Mouse (Mus musculus) heart, embryonic 13.5 days (tissue): ENCODE results near the gene Olfr64. TPM values are rescaled to one million over a fixed set of nuclear protein-coding genes. Genes with fewer than 3 reads are reported as not detected.

ENCODE experiments used
- ATAC-seq: fragments of 200-750 bp; cut with Nextera tagmentation; 2 replicates; pipeline ENCODE4 v1.8.0; 2017; ENCODE audit warnings: moderate TSS enrichment; ENCODE audit not compliant: insufficient number of reproducible peaks, low FRiP score, low TSS enrichment; ENCODE audit errors: extremely low read depth
- H3K27ac ChIP-seq: fragments of 300-500 bp; sonication (generic); replicated peaks from 2 replicates; pipeline ENCODE4 v1.5.1; 2015; ENCODE audit warnings: moderate library complexity, mild to moderate bottlenecking, inconsistent platforms
- H3K27me3 ChIP-seq: fragments of 300-500 bp; sonication (generic); replicated peaks from 2 replicates; pipeline ENCODE4 v1.6.1; 2015; ENCODE audit warnings: mild to moderate bottlenecking, inconsistent platforms
- H3K36me3 ChIP-seq: fragments of 300-500 bp; sonication (generic); 2 replicates; pipeline ENCODE4 v1.6.1; 2015; ENCODE audit warnings: mild to moderate bottlenecking, inconsistent platforms
- H3K4me1 ChIP-seq: fragments of 300-500 bp; sonication (generic); 2 replicates; pipeline ENCODE4 v1.6.1; 2015; ENCODE audit warnings: inconsistent platforms
- H3K4me2 ChIP-seq: fragments of 300-500 bp; sonication (generic); 2 replicates; pipeline ENCODE4 v1.6.1; 2015; ENCODE audit warnings: inconsistent platforms, mild to moderate bottlenecking, moderate library complexity
- H3K4me3 ChIP-seq: fragments of 300-500 bp; sonication (generic); 2 replicates; pipeline ENCODE4 v1.5.1; 2015; ENCODE audit warnings: moderate library complexity, mild to moderate bottlenecking, inconsistent platforms
- H3K9ac ChIP-seq: fragments of 300-500 bp; sonication (generic); 2 replicates; pipeline ENCODE4 v1.6.1; 2015; ENCODE audit warnings: inconsistent platforms, mild to moderate bottlenecking, moderate library complexity
- H3K9me3 ChIP-seq: fragments of 300-500 bp; sonication (generic); 2 replicates; pipeline ENCODE4 v1.6.1; 2016; ENCODE audit warnings: inconsistent platforms
- WGBS: fragments of 180-500 bp; shearing (Covaris S2); methylation state at CpG from one replicate; pipeline ENCODE4 v1.1.7; 2015; ENCODE audit warnings: mixed read lengths; 5-methylcytosine and 5-hydroxymethylcytosine counted together
- polyA plus RNA-seq: library from polyadenylated mRNA; unstranded; fragments of >200 nt; fragmentation: Nextera tagmentation; extraction: Ambion mirVana; gene quantifications from 2 replicates; pipeline ENCODE4 v1.2.1, GENCODE M21; 2015

Olfr64 gene
- polyA plus RNA-seq, 1 experiment from 2014 or later = not detected

DNA sequence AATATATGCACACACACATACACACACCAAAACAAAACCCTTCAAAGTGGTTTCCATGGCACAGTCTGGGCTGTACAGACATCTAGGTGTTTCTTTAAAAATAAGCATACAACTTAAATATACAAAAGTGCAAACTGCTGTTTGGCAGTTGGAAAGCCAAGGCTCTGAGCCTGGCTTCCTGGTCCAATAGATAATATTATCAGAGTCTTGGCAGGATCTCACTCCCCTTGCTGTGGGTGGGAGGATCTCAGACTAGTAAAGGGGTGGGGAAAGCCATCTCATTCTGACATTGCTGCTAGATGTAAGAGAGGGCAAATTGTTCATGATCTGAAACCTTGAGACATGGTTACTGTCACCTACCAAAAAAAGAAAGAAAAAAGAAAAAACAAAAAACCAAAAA is 23.6 kb downstream of the Olfr64 start:
- Histone ChIP-seq H3K27ac (peak overlapping the region; percentile 68), H3K4me3 (no peak overlapping the region), H3K9me3 (no peaks in the 10 kb centered on the region), H3K36me3 (no peaks in the 10 kb centered on the region), H3K27me3 (no peaks in the 10 kb centered on the region), H3K4me1 (peaks cover 8% of the 10 kb centered on the region; the same call in 1 of the 2 replicates), H3K9ac (no peak overlapping the region), H3K4me2 (peak overlapping the region; percentile 6; the same call in 1 of the 2 replicates)
- peak; percentile 72 for ATAC-seq

- Histone ChIP-seq H3K4me1 (peaks cover 10% of the 10 kb centered on the region; the same call in 1 of the 2 replicates), H3K4me2 (peak overlapping the region; percentile 24; the same call in 1 of the 2 replicates), H3K36me3 (no peaks in the 10 kb centered on the region), H3K4me3 (no peak overlapping the region), H3K9me3 (no peaks in the 10 kb centered on the region), H3K27ac (peak overlapping the region; percentile 63), H3K27me3 (no peaks in the 10 kb centered on the region), H3K9ac (no peak overlapping the region)
- peak; percentile 43; the same call in 1 of the 2 replicates for ATAC-seq
Measured at GRCm38 (mm10) chr7:103865716-103866115, 28.6 kb downstream of the Olfr64 start.

DNA sequence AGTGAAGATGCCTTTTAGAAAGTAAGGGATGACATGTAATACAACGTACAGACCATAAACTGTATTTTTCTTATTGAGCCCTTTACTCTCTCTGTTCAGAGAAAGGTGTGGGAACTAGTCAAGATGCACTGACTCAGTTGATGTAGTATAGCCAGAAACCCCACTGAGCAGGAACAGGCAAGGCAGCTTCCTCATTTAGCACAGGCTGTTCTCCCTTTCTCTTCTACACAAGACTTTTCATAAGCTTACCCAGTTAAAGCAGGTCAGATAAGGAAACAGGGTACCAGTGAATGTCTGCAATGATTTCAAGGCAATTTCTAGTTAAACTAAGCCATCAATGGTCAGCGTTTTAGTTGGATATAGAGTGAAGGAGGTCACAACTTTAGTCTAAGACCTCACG is 32.8 kb downstream of the Olfr64 start:
- WGBS = 78% methylated on average over 3 of the region's 3 CpGs
- H3K9me3 ChIP-seq = no peaks in the 10 kb centered on the region
- no peak for ATAC-seq
- peak overlapping the region; percentile 64 for H3K27ac ChIP-seq
- no peak overlapping the region for H3K9ac ChIP-seq
- no peaks in the 10 kb centered on the region for H3K27me3 ChIP-seq
- 0 out of 2 replicates have a peak, but pooled peaks cover 10% of the 10 kb centered on the region for H3K4me1 ChIP-seq
- H3K4me3 ChIP-seq = no peak overlapping the region
- H3K36me3 ChIP-seq = no peaks in the 10 kb centered on the region
- no peak overlapping the region; the same call in 1 of the 2 replicates for H3K4me2 ChIP-seq

DNA sequence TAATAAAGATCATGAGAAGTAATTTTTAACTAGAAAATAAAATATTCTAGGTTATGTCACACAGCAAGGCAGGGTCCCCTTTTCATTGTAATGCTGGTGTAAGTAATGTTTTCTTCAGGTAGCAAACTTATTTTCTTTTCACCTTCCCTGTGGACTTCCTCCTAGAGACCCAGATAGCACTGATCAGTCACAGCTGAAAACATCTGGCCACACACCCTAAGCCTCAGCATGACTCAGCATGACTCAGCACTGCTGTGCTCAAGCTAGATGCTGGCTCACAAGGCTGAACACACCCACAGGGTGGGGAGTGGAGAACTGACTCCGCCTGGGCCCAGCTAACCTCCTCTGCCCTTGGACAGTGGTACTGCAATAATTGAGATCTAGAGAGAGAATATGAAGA is 33.4 kb downstream of the Olfr64 start:
- WGBS = 52% methylated on average over 1 of the region's 1 CpGs
- peak overlapping the region; percentile 64; the same call in 1 of the 2 replicates for H3K27ac ChIP-seq
- 0 out of 2 replicates have a peak, but pooled peaks cover 10% of the 10 kb centered on the region for H3K4me1 ChIP-seq

GRCm38 (mm10) chr7:103859076-103859475 is 35.2 kb downstream of the Olfr64 start:
- Histone ChIP-seq H3K9me3 (no peaks in the 10 kb centered on the region), H3K9ac (no peak overlapping the region), H3K27ac (peak overlapping the region; percentile 61), H3K4me2 (peak overlapping the region; percentile 22; the same call in 1 of the 2 replicates), H3K4me1 (0 out of 2 replicates have a peak, but pooled peaks cover 10% of the 10 kb centered on the region), H3K27me3 (no peaks in the 10 kb centered on the region), H3K36me3 (no peaks in the 10 kb centered on the region), H3K4me3 (no peak overlapping the region)
- 10% methylated on average over 2 of the region's 2 CpGs for WGBS
- ATAC-seq = peak; percentile 87

More for the DNA sequence above, 33.4 kb downstream of the Olfr64 start:
- Histone ChIP-seq H3K9ac (no peak overlapping the region), H3K27me3 (no peaks in the 10 kb centered on the region), H3K9me3 (no peaks in the 10 kb centered on the region), H3K4me2 (no peak overlapping the region), H3K4me3 (no peak overlapping the region), H3K36me3 (no peaks in the 10 kb centered on the region)
- ATAC-seq = peak; percentile 91

DNA sequence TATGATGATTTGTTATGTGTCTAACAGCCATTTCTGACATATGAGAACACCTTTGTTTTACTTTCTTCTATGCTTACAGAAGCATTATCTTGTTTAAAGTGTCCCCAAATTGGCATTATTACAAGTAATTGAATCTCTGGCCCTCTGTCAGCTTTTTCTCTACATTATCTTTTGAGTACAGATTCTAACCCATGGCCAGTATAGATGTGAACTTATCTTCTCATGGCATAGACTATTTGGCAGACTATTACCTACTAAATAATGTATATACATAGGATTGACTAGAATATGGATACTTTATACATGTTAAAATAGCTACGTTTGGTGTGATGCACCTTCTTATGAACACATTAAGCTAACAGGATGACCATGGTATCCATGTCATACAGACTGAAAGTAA is 39.6 kb downstream of the Olfr64 start:
- H3K27ac ChIP-seq = peak overlapping the region; percentile 28; the same call in 1 of the 2 replicates
- 58% methylated on average over 1 of the region's 1 CpGs for WGBS
- no peak for ATAC-seq
- H3K4me2 ChIP-seq = peak overlapping the region; percentile 9; the same call in 1 of the 2 replicates
- no peaks in the 10 kb centered on the region for H3K36me3 ChIP-seq
- H3K4me1 ChIP-seq = 0 out of 2 replicates have a peak, but pooled peaks cover 7% of the 10 kb centered on the region
- no peaks in the 10 kb centered on the region for H3K9me3 ChIP-seq
- H3K4me3 ChIP-seq = no peak overlapping the region
- no peaks in the 10 kb centered on the region for H3K27me3 ChIP-seq
- no peak overlapping the region for H3K9ac ChIP-seq

DNA sequence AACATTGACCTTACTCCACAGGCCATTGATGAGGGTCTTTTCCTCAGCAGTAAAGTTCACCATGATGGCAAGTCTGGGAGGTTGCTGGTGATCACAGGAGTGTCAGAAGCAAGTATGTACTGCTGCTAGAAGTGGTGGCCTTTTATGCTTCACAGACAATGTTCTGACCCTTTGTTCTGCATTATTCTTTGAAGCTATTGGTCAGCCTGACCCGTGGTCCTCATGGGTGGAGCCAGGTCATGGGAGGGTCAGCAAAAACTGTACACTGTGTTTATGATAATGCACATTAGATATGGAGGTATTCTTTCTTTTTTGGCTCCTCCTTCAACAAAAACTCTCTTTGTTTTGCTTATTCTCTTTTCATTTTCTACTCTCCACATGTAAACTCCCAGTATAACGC is 41.2 kb downstream of the Olfr64 start, which contains the start of gene Hbb-y:
Gene Hbb-y, minus strand, starts transcription at position 127 of the 400 bp plus-strand sequence.
- Histone ChIP-seq H3K9ac (no peak within 1 kb of the TSS), H3K36me3 (no peaks in the 10 kb centered on the region), H3K4me3 (peak within 1 kb of the TSS; percentile 32), H3K27ac (peak within 1 kb of the TSS; percentile 62), H3K27me3 (no peaks in the 10 kb centered on the region), H3K9me3 (no peaks in the 10 kb centered on the region), H3K4me2 (peak within 1 kb of the TSS; percentile 37), H3K4me1 (no peaks in the 10 kb centered on the region)
- ATAC-seq = peak; percentile 64
- 56% methylated on average over 2 of the region's 2 CpGs for WGBS

- H3K27me3 ChIP-seq = no peaks in the 10 kb centered on the region
Measured at GRCm38 (mm10) chr7:103844525-103845325, 49.6 kb downstream of the Olfr64 start.

GRCm38 (mm10) chr7:103843034-103843433 is 51.3 kb downstream of the Olfr64 start, which contains the start of gene Hbb-bh1:
Gene Hbb-bh1, minus strand, starts transcription at chr7:103843164.
- no peak within 1 kb of the TSS for H3K9ac ChIP-seq
- WGBS = 58% methylated on average over 2 of the region's 2 CpGs
- H3K27ac ChIP-seq = peak within 1 kb of the TSS; percentile 5; the same call in 1 of the 2 replicates

More at GRCm38 (mm10) chr7:103844525-103845325, 49.6 kb downstream of the Olfr64 start:
- Histone ChIP-seq H3K9ac (no peak overlapping the region), H3K27ac (no peak overlapping the region; the same call in 1 of the 2 replicates), H3K9me3 (no peaks in the 10 kb centered on the region), H3K4me3 (no peak overlapping the region), H3K4me1 (no peaks in the 10 kb centered on the region), H3K36me3 (no peaks in the 10 kb centered on the region), H3K4me2 (peak overlapping the region; percentile 30; the same call in 1 of the 2 replicates)
- WGBS = 23% methylated on average over 2 of the region's 2 CpGs
- no peak for ATAC-seq

GRCm38 (mm10) chr7:103840268-103840667 is 54.0 kb downstream of the Olfr64 start, which contains the start of gene Hbb-bh2:
Gene Hbb-bh2, minus strand, starts transcription at chr7:103840520.
- Histone ChIP-seq H3K9ac (no peak within 1 kb of the TSS), H3K27me3 (no peaks in the 10 kb centered on the region), H3K9me3 (no peaks in the 10 kb centered on the region), H3K27ac (0 out of 2 replicates have a peak within 1 kb of the TSS, but pooled peaks have one; percentile 45), H3K4me2 (peak within 1 kb of the TSS; percentile 38), H3K4me3 (0 out of 2 replicates have a peak within 1 kb of the TSS, but pooled peaks have one; percentile 3), H3K36me3 (no peaks in the 10 kb centered on the region), H3K4me1 (no peaks in the 10 kb centered on the region)
- ATAC-seq = no peak
- WGBS = 59% methylated on average over 3 of the region's 3 CpGs

More at GRCm38 (mm10) chr7:103843034-103843433, 51.3 kb downstream of the Olfr64 start, which contains the start of gene Hbb-bh1:
- Histone ChIP-seq H3K4me3 (peak within 1 kb of the TSS; percentile 12), H3K27me3 (no peaks in the 10 kb centered on the region), H3K9me3 (no peaks in the 10 kb centered on the region), H3K4me2 (peak within 1 kb of the TSS; percentile 29), H3K36me3 (no peaks in the 10 kb centered on the region), H3K4me1 (no peaks in the 10 kb centered on the region)
- ATAC-seq = peak; percentile 49; the same call in 1 of the 2 replicates
